Mouse (Mus musculus) embryonic facial prominence, embryonic 10.5 days (tissue): Measurements from ENCODE around the gene Frmd4a. TPM values are rescaled to one million over a fixed set of nuclear protein-coding genes. Genes with fewer than 3 reads are reported as not detected.

Source experiments
- DNase-seq: peaks from one replicate; pipeline ENCODE4 v3.0.0-alpha.2; 2017; ENCODE audit warnings: low spot score
- H3K27ac ChIP-seq: fragments of 300-500 bp; sonication (generic); replicated peaks from 2 replicates; pipeline ENCODE4 v1.5.1; 2016; ENCODE audit warnings: mild to moderate bottlenecking
- H3K27me3 ChIP-seq: fragments of 300-500 bp; sonication (generic); replicated peaks from 2 replicates; pipeline ENCODE4 v1.6.1; 2016; ENCODE audit warnings: low read depth, mild to moderate bottlenecking; ENCODE audit not compliant: poor library complexity, severe bottlenecking
- H3K36me3 ChIP-seq: fragments of 300-500 bp; sonication (generic); replicated peaks from 2 replicates; pipeline ENCODE4 v1.6.1; 2016; ENCODE audit warnings: mild to moderate bottlenecking, moderate library complexity
- H3K4me1 ChIP-seq: fragments of 300-500 bp; sonication (generic); 2 replicates; pipeline ENCODE4 v1.6.1; 2016
- H3K4me3 ChIP-seq: fragments of 300-500 bp; sonication (generic); 2 replicates; pipeline ENCODE4 v1.5.1; 2016; ENCODE audit warnings: mild to moderate bottlenecking, moderate library complexity
- H3K9me3 ChIP-seq: fragments of 300-500 bp; sonication (generic); 2 replicates; pipeline ENCODE4 v1.6.1; 2016; ENCODE audit warnings: mild to moderate bottlenecking
- WGBS: fragments of 180-500 bp; shearing (Covaris S2); methylation state at CpG from one replicate; pipeline ENCODE4 v1.1.7; 2016; 5-methylcytosine and 5-hydroxymethylcytosine counted together
- polyA plus RNA-seq: library from polyadenylated mRNA; unstranded; fragments of >200 nt; fragmentation: Nextera tagmentation; extraction: Ambion mirVana; gene quantifications from 2 replicates; pipeline ENCODE4 v1.2.1, GENCODE M21; 2016

The Frmd4a gene
- polyA plus RNA-seq, 1 experiment from 2014 or later: 48.8 TPM

DNA sequence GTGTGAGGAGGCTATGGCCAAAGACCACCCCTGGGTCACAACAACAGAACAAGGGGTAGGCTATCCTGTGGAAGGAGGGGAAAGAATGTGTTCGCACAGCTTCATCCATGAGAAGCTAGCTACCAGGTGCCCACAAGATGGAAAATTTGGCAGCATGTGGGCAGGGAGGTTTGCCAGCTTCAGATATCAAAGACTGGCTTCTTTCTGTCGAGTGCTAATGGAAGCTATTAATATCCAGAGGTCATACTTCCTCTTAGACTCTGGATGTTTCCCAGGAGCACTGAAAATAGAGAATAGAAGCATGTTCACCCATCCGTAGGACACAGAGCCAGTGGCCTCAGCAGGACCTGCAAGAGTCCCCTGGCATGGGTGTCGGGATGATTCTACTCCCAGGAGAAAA is 170.0 kb downstream of the Frmd4a start:
- no peak overlapping the region for H3K27ac ChIP-seq
- no peaks in the 10 kb centered on the region for H3K9me3 ChIP-seq
- 67% methylated on average over 4 of the region's 4 CpGs for WGBS
- H3K4me3 ChIP-seq: no peak overlapping the region
- peaks cover 7% of the 10 kb centered on the region for H3K4me1 ChIP-seq
- no peaks in the 10 kb centered on the region for H3K36me3 ChIP-seq
- H3K27me3 ChIP-seq: no peaks in the 10 kb centered on the region
- DNase-seq: no peak

DNA sequence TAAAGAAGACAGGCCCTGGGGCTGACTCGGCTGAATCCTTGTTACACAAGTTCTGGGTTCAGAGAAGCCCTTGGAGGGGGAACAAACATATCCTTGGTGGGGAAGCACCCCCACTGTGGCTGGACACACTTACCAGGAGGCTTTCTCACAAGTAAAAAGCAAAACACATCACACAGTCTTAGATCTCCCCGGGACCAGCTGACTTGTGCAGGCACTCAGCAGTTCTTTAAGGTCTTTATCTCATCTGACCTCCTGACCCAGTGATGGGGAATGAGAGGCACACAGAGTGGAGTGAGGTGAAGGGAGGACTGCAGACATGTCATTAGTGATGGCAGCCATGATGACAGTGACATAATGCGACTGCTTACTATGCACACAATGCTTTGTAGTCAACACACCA is 170.8 kb downstream of the Frmd4a start:
- Histone ChIP-seq H3K9me3 (no peaks in the 10 kb centered on the region), H3K4me3 (no peak overlapping the region), H3K27me3 (no peaks in the 10 kb centered on the region), H3K27ac (no peak overlapping the region), H3K4me1 (peaks cover 7% of the 10 kb centered on the region), H3K36me3 (no peaks in the 10 kb centered on the region)
- no peak for DNase-seq
- WGBS: 36% methylated on average over 3 of the region's 3 CpGs

DNA sequence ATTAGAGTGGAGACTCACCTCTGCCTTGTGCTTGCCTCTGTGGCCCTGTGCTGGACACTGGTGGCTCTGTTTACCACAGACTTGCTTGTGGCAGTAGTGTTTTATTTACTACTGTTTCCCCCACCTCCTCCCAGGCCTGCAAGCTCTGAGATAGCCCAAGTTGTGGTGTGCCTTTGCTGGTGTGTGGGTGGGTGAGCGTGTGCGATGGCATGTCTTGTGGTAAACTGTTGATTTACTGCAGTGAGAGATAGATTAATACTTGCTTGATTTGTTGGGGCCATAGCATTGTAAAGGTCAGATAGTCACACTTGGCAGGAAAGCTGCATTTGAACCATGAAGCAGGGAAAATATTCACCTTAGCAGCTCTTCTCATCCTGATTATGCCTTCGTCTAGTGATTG is 172.8 kb downstream of the Frmd4a start:
- 88% methylated on average over 3 of the region's 3 CpGs for WGBS
- Histone ChIP-seq H3K9me3 (no peaks in the 10 kb centered on the region), H3K36me3 (no peaks in the 10 kb centered on the region), H3K27me3 (no peaks in the 10 kb centered on the region), H3K4me3 (no peak overlapping the region), H3K4me1 (peaks cover 5% of the 10 kb centered on the region), H3K27ac (no peak overlapping the region)
- no peak for DNase-seq

DNA sequence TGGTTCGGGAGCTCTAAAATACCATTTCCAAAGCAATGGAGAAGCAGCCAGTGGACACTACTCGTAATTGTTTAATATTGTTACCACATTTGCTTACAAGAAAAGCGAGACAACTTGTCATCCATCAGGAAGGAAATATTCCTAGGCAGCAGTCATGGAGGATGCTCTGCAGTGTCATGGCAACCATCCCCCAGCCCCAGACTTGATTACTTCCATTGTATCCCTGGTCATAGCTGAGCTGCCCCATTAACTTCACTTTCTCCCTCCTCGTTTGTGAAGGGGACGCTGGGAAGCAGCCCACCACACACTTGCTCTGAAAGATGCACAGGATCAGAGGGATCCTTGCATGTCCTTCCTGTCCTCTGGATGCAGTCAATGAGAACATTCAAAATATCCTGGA is 173.5 kb downstream of the Frmd4a start:
- Histone ChIP-seq H3K27me3 (no peaks in the 10 kb centered on the region), H3K36me3 (no peaks in the 10 kb centered on the region), H3K4me1 (peaks cover 5% of the 10 kb centered on the region), H3K4me3 (no peak overlapping the region), H3K27ac (no peak overlapping the region), H3K9me3 (no peaks in the 10 kb centered on the region)
- WGBS: 69% methylated on average over 5 of the region's 5 CpGs
- DNase-seq: no peak

DNA sequence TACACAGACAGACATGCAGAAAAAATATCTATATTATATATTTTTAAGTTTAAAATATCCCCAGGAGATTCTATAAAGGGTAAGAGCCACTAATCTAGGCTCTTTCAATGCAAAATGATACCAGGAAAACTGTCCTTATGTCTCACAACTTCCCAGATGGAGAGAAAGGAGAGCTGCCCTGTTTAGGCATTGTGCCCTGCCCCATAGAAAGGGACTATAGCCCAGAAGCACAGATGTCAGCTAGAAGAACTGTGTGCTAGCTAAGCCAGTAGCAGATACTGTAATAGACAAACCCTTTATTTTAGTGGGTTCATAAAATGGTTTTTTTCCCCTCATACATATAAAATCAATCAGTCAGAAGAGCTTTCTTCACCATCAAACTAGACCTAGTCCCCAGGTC is 175.7 kb downstream of the Frmd4a start:
- no peaks in the 10 kb centered on the region for H3K9me3 ChIP-seq
- H3K4me3 ChIP-seq: no peak overlapping the region

DNA sequence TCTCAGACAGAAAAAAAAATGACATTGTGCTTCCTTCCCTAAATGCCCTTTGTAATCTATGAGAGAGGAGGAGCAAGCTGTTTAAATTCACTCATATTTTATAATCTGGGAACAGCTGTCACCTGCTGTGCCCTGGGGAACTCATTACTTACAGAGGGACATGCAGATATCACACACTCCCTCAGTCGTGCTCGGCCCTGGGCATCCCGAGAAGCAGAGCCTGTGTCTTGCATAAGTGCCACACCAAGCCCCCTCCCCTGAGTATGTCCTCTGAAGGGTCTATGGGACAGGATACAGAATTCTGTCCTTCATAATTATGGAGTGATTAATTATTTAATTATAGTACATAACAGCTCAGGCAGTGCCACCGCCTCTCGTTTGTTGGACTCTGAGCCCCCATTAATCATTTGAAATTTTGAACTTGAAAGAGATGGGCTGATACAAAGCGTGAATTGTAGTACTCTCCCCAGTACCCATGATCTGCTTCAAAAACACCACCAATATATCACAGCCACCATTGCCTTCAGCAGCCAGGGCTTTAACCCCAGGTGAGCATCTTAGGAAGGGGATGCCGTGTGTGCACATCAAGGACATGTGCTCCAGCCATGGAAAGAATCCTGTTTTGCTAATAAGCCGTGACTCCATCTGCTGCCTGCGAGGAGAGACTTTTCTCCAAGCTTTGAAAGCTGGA is 177.0 kb downstream of the Frmd4a start:
- Histone ChIP-seq H3K27me3 (no peaks in the 10 kb centered on the region), H3K4me3 (no peak overlapping the region), H3K27ac (no peak overlapping the region), H3K36me3 (no peaks in the 10 kb centered on the region), H3K4me1 (no peaks in the 10 kb centered on the region), H3K9me3 (no peaks in the 10 kb centered on the region)
- 84% methylated on average over 9 of the region's 9 CpGs for WGBS
- DNase-seq: no peak

More for the DNA sequence above, 175.7 kb downstream of the Frmd4a start:
- no peak overlapping the region for H3K27ac ChIP-seq
- H3K36me3 ChIP-seq: no peaks in the 10 kb centered on the region
- DNase-seq: no peak
- no peaks in the 10 kb centered on the region for H3K27me3 ChIP-seq
- peaks cover 3% of the 10 kb centered on the region for H3K4me1 ChIP-seq

DNA sequence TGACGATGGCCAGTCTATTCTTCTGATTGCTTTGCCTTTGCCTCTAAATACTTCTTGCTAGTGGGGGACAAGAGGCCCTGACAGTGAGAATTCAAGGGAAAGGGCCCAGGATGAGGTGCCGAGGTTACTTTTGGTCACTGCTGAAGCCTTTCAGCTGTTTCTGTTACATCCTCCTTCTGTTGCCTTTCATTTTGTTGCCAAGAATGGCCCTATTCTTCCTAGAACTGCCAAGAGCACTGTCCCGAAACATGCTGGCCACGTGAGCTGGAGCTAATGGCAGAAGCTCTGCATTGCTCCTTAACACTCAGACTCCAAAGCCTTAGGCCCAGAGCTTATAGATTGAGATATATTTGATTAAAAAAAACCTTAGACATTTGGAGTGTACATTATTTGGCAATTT is 178.5 kb downstream of the Frmd4a start:
- no peak for DNase-seq
- 76% methylated on average over 4 of the region's 4 CpGs for WGBS
- Histone ChIP-seq H3K36me3 (no peaks in the 10 kb centered on the region), H3K27ac (no peak overlapping the region), H3K4me3 (no peak overlapping the region), H3K9me3 (no peaks in the 10 kb centered on the region), H3K27me3 (no peaks in the 10 kb centered on the region), H3K4me1 (no peaks in the 10 kb centered on the region)

DNA sequence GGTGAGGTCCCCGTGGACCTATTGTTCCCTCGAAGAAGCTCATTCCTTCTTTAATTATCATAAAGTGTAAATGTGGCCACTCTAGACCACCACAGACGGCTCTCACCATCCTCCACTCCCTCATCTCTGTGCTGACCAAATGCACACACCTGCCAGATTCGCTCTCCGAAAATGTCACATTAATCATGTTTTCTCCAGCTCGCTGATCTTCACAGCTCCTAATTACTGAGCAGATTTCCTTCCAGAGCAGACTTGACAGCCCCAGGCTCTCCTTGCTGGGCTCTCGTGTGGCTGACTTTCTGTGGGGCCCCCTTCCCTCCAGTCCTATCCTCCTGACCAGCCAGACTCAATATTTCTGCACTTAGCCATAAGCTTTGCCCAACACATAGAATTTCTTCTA is 191.7 kb downstream of the Frmd4a start:
- WGBS: 66% methylated on average over 7 of the region's 7 CpGs
- no peaks in the 10 kb centered on the region for H3K36me3 ChIP-seq
- no peak for DNase-seq
- no peaks in the 10 kb centered on the region for H3K9me3 ChIP-seq
- peaks cover 5% of the 10 kb centered on the region; the same call in 1 of the 2 replicates for H3K4me1 ChIP-seq
- no peak overlapping the region for H3K27ac ChIP-seq
- no peaks in the 10 kb centered on the region for H3K27me3 ChIP-seq
- no peak overlapping the region for H3K4me3 ChIP-seq

DNA sequence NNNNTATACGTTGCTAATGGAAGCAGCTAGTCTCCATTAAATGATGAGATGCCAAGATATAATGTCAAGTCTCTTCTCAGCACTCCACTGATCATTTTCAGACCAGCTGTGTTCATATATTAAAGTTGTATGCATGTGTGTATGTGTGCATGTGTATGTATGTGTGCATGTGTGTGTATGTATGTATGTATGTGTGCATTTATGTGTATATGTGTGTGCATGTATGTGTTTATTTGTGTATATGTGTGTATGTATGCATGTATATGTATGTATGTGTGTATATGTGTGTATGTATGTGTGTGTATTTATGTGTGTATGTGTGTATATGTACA is 204.9 kb downstream of the Frmd4a start:
- WGBS: 7% methylated on average over 1 of the region's 1 CpGs
- Histone ChIP-seq H3K27ac (no peak overlapping the region), H3K9me3 (no peaks in the 10 kb centered on the region), H3K27me3 (no peaks in the 10 kb centered on the region), H3K36me3 (no peaks in the 10 kb centered on the region), H3K4me1 (peaks cover 11% of the 10 kb centered on the region), H3K4me3 (no peak overlapping the region)
- no peak for DNase-seq

DNA sequence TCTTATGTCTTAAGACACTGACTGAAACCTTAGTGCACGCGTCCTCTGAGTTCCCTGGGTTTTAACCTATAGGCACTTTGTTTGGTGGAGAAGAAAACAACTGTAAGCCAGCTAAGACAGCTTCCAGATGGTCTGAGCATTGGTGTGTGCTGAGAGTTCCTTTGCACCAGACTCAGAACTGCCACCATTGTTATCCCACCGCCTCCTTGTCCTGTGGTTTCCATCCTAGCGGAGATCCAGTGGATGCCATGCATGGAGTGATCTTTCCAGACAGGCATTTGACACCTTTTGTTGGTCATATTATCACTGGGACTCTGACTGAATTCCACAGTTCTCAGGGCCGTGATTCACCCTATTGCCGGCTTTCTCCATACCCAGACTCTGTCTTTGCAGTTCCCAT is 205.8 kb downstream of the Frmd4a start:
- WGBS: 86% methylated on average over 6 of the region's 6 CpGs
- Histone ChIP-seq H3K36me3 (no peaks in the 10 kb centered on the region), H3K4me3 (no peak overlapping the region), H3K4me1 (peaks cover 20% of the 10 kb centered on the region), H3K27ac (no peak overlapping the region), H3K27me3 (no peaks in the 10 kb centered on the region), H3K9me3 (no peaks in the 10 kb centered on the region)
- DNase-seq: no peak

DNA sequence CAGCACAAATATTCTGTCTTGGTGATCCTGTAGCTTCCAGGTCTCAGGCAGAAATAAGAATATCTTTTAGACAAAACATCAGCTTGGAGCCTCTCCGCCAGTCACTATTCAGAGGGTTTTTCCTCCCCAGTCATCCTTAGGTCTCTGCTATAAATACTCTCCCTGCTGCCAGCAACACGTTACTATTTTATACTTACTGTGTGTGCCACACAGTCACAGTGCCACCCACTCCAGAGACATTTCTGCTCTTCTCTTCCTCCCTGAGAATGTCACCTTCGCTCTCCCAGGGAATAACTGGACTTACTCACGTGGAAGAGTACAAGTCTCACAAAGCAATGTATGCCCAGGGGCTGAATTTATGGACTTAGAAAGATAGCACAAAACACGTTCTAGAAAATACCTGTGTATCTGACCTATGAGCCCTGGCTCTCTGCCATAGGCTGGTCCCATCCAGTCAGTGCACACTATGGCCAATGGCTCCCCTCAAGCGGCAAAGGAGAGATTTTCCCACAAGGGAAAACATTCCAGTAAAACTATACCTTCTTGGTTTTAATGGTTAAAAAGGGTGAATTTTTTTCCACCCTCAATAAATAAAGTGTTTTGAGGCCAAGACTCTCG is 209.5 kb downstream of the Frmd4a start:
- Histone ChIP-seq H3K27me3 (no peaks in the 10 kb centered on the region), H3K4me1 (peaks cover 34% of the 10 kb centered on the region), H3K4me3 (no peak overlapping the region), H3K36me3 (no peaks in the 10 kb centered on the region), H3K27ac (no peak overlapping the region), H3K9me3 (no peaks in the 10 kb centered on the region)
- DNase-seq: no peak
- WGBS: 93% methylated on average over 7 of the region's 7 CpGs

DNA sequence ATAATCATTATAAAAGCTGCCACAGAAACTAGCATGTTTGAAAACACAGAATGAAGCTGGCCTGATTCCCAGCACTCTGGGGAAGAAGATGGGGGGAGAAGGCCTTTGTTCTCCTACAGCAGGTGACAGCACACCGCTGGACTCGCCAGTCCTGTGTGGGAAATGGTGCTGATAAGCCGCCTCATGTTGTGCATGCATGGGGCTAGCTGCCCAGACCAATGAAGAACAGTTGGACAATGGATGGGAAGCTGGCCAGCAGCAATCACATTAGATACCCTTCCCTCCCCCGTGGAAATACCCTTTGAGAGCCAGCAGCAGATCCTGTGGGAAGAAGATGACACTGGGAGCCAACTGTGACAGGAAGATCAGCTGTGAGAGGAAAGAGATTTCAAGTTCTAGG is 210.0 kb downstream of the Frmd4a start:
- Histone ChIP-seq H3K36me3 (no peaks in the 10 kb centered on the region), H3K27me3 (no peaks in the 10 kb centered on the region), H3K27ac (no peak overlapping the region), H3K4me3 (no peak overlapping the region), H3K9me3 (no peaks in the 10 kb centered on the region), H3K4me1 (peaks cover 36% of the 10 kb centered on the region)
- no peak for DNase-seq
- WGBS: 78% methylated on average over 4 of the region's 4 CpGs

DNA sequence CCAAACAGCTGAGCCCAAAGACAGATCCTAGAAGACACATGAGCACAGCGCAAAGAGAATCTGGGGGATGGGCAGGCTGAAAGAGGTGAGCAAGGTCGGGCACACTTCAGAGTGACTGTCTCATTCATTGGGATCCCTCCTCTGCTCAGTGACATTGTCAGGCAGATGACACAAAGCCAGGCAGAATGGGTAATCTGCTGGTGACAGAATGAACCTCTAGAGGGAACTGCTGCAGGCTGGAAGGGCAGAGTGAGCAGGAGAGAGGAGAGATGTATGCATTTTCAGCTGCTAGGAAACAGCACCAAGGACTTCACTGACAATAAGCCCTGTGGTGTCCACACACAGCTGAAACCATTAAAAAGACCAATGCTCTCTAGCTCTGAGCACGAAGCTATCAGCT is 211.0 kb downstream of the Frmd4a start:
- no peak for DNase-seq
- Histone ChIP-seq H3K27me3 (no peaks in the 10 kb centered on the region), H3K27ac (0 out of 2 replicates have a peak overlapping the region, but pooled peaks have one; percentile 52), H3K4me3 (no peak overlapping the region), H3K36me3 (no peaks in the 10 kb centered on the region), H3K4me1 (peaks cover 42% of the 10 kb centered on the region), H3K9me3 (no peaks in the 10 kb centered on the region)
- 38% methylated on average over 3 of the region's 3 CpGs for WGBS
